8 mouse cellular contexts compared by ENCODE assay signal in genomic region chr11:109363191-109364133, GRCm38 (mm10). TPM values are rescaled to one million over a fixed set of nuclear protein-coding genes. Genes with fewer than 3 reads are reported as not detected.
DNase-seq lines count a peak whose midpoint lies in the region; ATAC-seq and TF ChIP-seq lines count a peak whose summit lies in the region.

No protein-coding gene starts in this region.

- ATAC-seq in limb, embryonic 12.5 days (ENCODE audit: insufficient number of reproducible peaks, insufficient read depth, low FRiP score, low TSS enrichment, low read depth): peak; percentile 53
- peak; percentile 62 for ATAC-seq in midbrain, embryonic 11.5 days (ENCODE audit: low FRiP score)

- peak overlapping the region; percentile 91 for H3K4me3 ChIP-seq in C2C12 (ENCODE audit: insufficient read depth, poor library complexity, severe bottlenecking)
- H3K4me3 ChIP-seq in forebrain, embryonic 10.5 days: peak overlapping the region; percentile 96
- peak overlapping the region; percentile 87 for H3K4me3 ChIP-seq in limb, embryonic 12.5 days (replicated peaks)
- H3K4me3 ChIP-seq in midbrain, embryonic 11.5 days (ENCODE audit: low read depth, low read length): peak overlapping the region; percentile 77
- H3K4me3 ChIP-seq in thymus, adult 2 months (ENCODE audit: control insufficient read depth, insufficient read depth, low read length): peak overlapping the region; percentile 68

- H3K79me3 ChIP-seq in C2C12 (ENCODE audit: low read depth): peaks cover 49% of the 10 kb centered on the region

- TF ChIP-seq CTCF in C2C12 (IDR thresholded peaks at IDR 0.05; ENCODE audit: control insufficient read depth, insufficient read depth, insufficient read length): no peak
- no peak for TF ChIP-seq CTCF in thymus, adult 2 months (IDR thresholded peaks at IDR 0.05; ENCODE audit: borderline replicate concordance, control insufficient read depth, extremely low read depth, insufficient read depth, low read length, poor library complexity)

- H3K36me3 ChIP-seq in C2C12 (ENCODE audit: control insufficient read depth, insufficient read depth): peaks cover 22% of the 10 kb centered on the region
- peaks cover 33% of the 10 kb centered on the region for H3K36me3 ChIP-seq in forebrain, embryonic 10.5 days (replicated peaks)
- H3K36me3 ChIP-seq in limb, embryonic 12.5 days: peaks cover 32% of the 10 kb centered on the region
- peaks cover 2% of the 10 kb centered on the region; the same call in 1 of the 2 replicates for H3K36me3 ChIP-seq in midbrain, embryonic 11.5 days (ENCODE audit: control insufficient read depth, insufficient read depth, low read length)
- H3K36me3 ChIP-seq in thymus, adult 2 months (ENCODE audit: control insufficient read depth, insufficient read depth, low read length): 0 out of 2 replicates have a peak, but pooled peaks cover 5% of the 10 kb centered on the region

- 4% methylated on average over 53 of the region's 53 CpGs for WGBS in forebrain, embryonic 10.5 days
- 2% methylated on average over 52 of the region's 53 CpGs for WGBS in limb, embryonic 12.5 days
- WGBS in midbrain, embryonic 11.5 days: 5% methylated on average over 47 of the region's 53 CpGs
- under 1% methylated on average over 53 of the region's 53 CpGs for WGBS in thymus, adult 2 months

- peaks cover 56% of the 10 kb centered on the region for H3K79me2 ChIP-seq in C2C12 (ENCODE audit: control insufficient read depth, insufficient read depth)

- TF ChIP-seq POLR2A in thymus, adult 2 months (IDR thresholded peaks at IDR 0.05; ENCODE audit: control insufficient read depth, extremely low read depth, insufficient read depth, low read length, poor library complexity): no peak

- DNase-seq in adrenal gland, adult 2 months: peak; percentile 79
- DNase-seq in forebrain, embryonic 10.5 days (ENCODE audit: extremely low spot score, low spot score): peak; percentile 28
- DNase-seq in heart, postnatal 4 days: peak; percentile 58
- no peak for DNase-seq in midbrain, embryonic 11.5 days (ENCODE audit: low spot score, missing footprints)
- DNase-seq in thymus, adult 2 months: peak; percentile 71
- DNase-seq in right cerebral cortex, adult 2 months (ENCODE audit: low spot score in 2 of 2): no peak

- peak overlapping the region; percentile 86 for H3ac ChIP-seq in C2C12 (ENCODE audit: control insufficient read depth, insufficient read length, low read depth)

- H3K27ac ChIP-seq in forebrain, embryonic 10.5 days: peak overlapping the region; percentile 97
- H3K27ac ChIP-seq in limb, embryonic 12.5 days: peak overlapping the region; percentile 94
- H3K27ac ChIP-seq in midbrain, embryonic 11.5 days (ENCODE audit: low read depth, low read length): peak overlapping the region; percentile 89
- peak overlapping the region; percentile 71 for H3K27ac ChIP-seq in thymus, adult 2 months (ENCODE audit: control insufficient read depth, insufficient read depth, low read length)

- peak overlapping the region; percentile 73 for H3K4me2 ChIP-seq in limb, embryonic 12.5 days
- peak overlapping the region; percentile 79 for H3K4me2 ChIP-seq in midbrain, embryonic 11.5 days

- no peaks in the 10 kb centered on the region for H3K27me3 ChIP-seq in C2C12 (ENCODE audit: control insufficient read depth, insufficient read depth, insufficient read length)
- H3K27me3 ChIP-seq in forebrain, embryonic 10.5 days (ENCODE audit: poor library complexity, severe bottlenecking): peaks cover 23% of the 10 kb centered on the region
- no peaks in the 10 kb centered on the region for H3K27me3 ChIP-seq in limb, embryonic 12.5 days
- no peaks in the 10 kb centered on the region; the same call in 1 of the 2 replicates for H3K27me3 ChIP-seq in midbrain, embryonic 11.5 days (ENCODE audit: control insufficient read depth, insufficient read depth, low read length)
- no peaks in the 10 kb centered on the region for H3K27me3 ChIP-seq in thymus, adult 2 months (ENCODE audit: control insufficient read depth, insufficient read depth, low read length)

- no peaks in the 10 kb centered on the region for H3K9me3 ChIP-seq in forebrain, embryonic 10.5 days
- H3K9me3 ChIP-seq in limb, embryonic 12.5 days: no peaks in the 10 kb centered on the region
- H3K9me3 ChIP-seq in midbrain, embryonic 11.5 days (ENCODE audit: control insufficient read depth, low read length): no peaks in the 10 kb centered on the region

- peaks cover 50% of the 10 kb centered on the region for H3K4me1 ChIP-seq in forebrain, embryonic 10.5 days
- H3K4me1 ChIP-seq in limb, embryonic 12.5 days (replicated peaks): peaks cover 33% of the 10 kb centered on the region
- peaks cover 23% of the 10 kb centered on the region for H3K4me1 ChIP-seq in midbrain, embryonic 11.5 days (ENCODE audit: control insufficient read depth, insufficient read depth, low read length)
- peaks cover 18% of the 10 kb centered on the region for H3K4me1 ChIP-seq in thymus, adult 2 months (replicated peaks; ENCODE audit: control insufficient read depth, insufficient read depth, low read length)

- H3K9ac ChIP-seq in limb, embryonic 12.5 days (replicated peaks): peak overlapping the region; percentile 94
- H3K9ac ChIP-seq in midbrain, embryonic 11.5 days (ENCODE audit: low read length): peak overlapping the region; percentile 92

TF ChIP-seq in C2C12, 6 proteins besides CTCF, POLR2A, EP300 and RAD21:
- TF ChIP-seq CEBPB (IDR thresholded peaks at IDR 0.05; ENCODE audit: low read depth) (no peak), MAX (IDR thresholded peaks at IDR 0.05) (no peak), FOSL1 (IDR thresholded peaks at IDR 0.05; ENCODE audit: insufficient read depth, low read length, poor library complexity, severe bottlenecking) (no peak), USF1 (IDR thresholded peaks at IDR 0.05; ENCODE audit: low read depth) (no peak), MYOD1 (IDR thresholded peaks at IDR 0.05; ENCODE audit: control insufficient read depth, insufficient read length, low read depth) (no peak), MYOG (IDR thresholded peaks at IDR 0.05; ENCODE audit: control insufficient read depth, extremely low read depth, insufficient read length) (no peak)
TF ChIP-seq in C2C12: peak in this region for 0.

RNA-seq across cellular contexts. Expression of gene Gna13, which starts 0.8 kb away (rescaled TPM):
- 18.1 TPM for polyA plus RNA-seq in C2C12 (2012; fragmentation: generic; extraction: Trizol)
- total RNA-seq in adrenal gland, adult 2 months (2021): 10 to 100 TPM; 59.8 to 61.8 TPM
- 21.7 and 23.2 TPM in 2 replicates for polyA plus RNA-seq in adrenal gland, adult 2 months (2012; rRNA removed)
- polyA plus RNA-seq in forebrain, embryonic 10.5 days (2016; fragmentation: Nextera tagmentation; extraction: Ambion mirVana): 16.8 and 18.3 TPM in 2 replicates
- 10 to 100 TPM; 42.7 to 49.0 TPM for total RNA-seq in heart, postnatal 4 days (2021)
- 20.3 and 22.2 TPM in 2 replicates for polyA plus RNA-seq in limb, embryonic 12.5 days (2016; fragmentation: Nextera tagmentation; extraction: Ambion mirVana)
- 19.4 and 20.4 TPM in 2 replicates for polyA plus RNA-seq in midbrain, embryonic 11.5 days (2014; fragmentation: Nextera tagmentation; extraction: Ambion mirVana)
- 49.6 and 56.1 TPM in 2 replicates for polyA plus RNA-seq in thymus, adult 2 months (2012; rRNA removed)

RNA-seq across cellular contexts. Expression of gene 9930022D16Rik, which starts 50.3 kb away (rescaled TPM):
- polyA plus RNA-seq in C2C12 (2012; fragmentation: generic; extraction: Trizol): not detected
- not detected for total RNA-seq in adrenal gland, adult 2 months (2021)
- not detected in 2 replicates for polyA plus RNA-seq in adrenal gland, adult 2 months (2012; rRNA removed)
- polyA plus RNA-seq in forebrain, embryonic 10.5 days (2016; fragmentation: Nextera tagmentation; extraction: Ambion mirVana): not detected in 2 replicates
- not detected for total RNA-seq in heart, postnatal 4 days (2021)
- not detected in 2 replicates for polyA plus RNA-seq in limb, embryonic 12.5 days (2016; fragmentation: Nextera tagmentation; extraction: Ambion mirVana)
- not detected in 2 replicates for polyA plus RNA-seq in midbrain, embryonic 11.5 days (2014; fragmentation: Nextera tagmentation; extraction: Ambion mirVana)
- not detected in 2 replicates for polyA plus RNA-seq in thymus, adult 2 months (2012; rRNA removed)

Comparison
In these comparisons a context has a peak if more than half of its experiments do, and no peak if none do; other contexts are left out.
1. DNase-seq: peak in adrenal gland, adult 2 months (single experiment), forebrain, embryonic 10.5 days (single experiment), heart, postnatal 4 days (single experiment) and thymus, adult 2 months (single experiment); none in midbrain, embryonic 11.5 days (single experiment) and right cerebral cortex, adult 2 months (0 of 2).
2. Peak in every context shown above with its lines, with median percentiles within 50 percentile points of each other: H3K4me3 ChIP-seq and H3K27ac ChIP-seq.